Mouse (Mus musculus) cerebellum, postnatal 25 days (tissue): ENCODE data around the gene Unc5c.
A peak's percentile ranks its signal among the peaks of the same experiment; 100 is the strongest.

Experiments used
- DNase-seq, 2 experiments: peaks; one replicate each; pipeline ENCODE4 v3.0.0; 2021; ENCODE audit warnings: mixed read lengths in 2 of 2

The Unc5c gene

DNA sequence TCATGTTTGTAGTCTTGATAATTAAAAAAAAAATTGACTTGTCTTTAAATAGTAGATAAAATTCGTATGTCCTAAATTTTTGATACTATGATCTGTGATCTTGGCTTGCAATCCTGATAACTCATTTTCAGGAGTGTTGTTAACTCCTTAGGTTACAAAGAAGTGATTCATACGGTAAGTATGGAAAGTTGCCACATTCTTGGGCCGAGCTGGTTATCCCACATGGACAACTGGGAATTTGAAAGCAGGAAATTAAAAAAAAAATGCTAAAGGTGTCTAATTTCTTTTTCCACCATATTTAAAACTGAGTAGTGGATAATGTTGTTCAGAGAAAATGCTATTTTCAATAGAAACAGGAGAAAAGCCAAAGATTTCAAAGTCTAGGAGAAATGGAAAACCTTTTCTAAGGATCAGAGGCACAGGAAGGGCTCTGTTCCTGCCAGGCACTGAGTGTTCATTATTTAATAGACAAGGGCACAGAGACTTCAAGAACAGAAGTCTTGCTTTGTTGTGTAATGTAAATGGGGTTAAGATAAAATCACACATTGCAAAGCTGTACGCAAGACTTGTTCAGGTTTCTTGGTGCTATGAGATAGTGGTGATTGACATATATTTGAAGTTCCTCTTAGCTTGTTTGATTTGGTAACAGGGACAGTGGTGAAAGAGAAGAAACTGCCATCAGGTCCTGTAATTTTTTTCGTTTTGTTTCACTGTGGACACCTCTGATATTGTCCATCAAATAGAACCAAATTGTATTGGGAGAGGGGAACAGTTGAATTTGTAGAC lies 46.4 kb downstream of the Unc5c start:
- no peak for DNase-seq

- no peak for DNase-seq
Observed at GRCm38 (mm10) chr3:141528751-141529150, 63.7 kb downstream of the Unc5c start.

- DNase-seq = no peak
Observed at GRCm38 (mm10) chr3:141529599-141529998, 64.6 kb downstream of the Unc5c start.

- no peak for DNase-seq
Observed at GRCm38 (mm10) chr3:141533861-141534260, 68.8 kb downstream of the Unc5c start.

- DNase-seq = no peak
Observed at GRCm38 (mm10) chr3:141536857-141537256, 71.8 kb downstream of the Unc5c start.

- DNase-seq = no peak
Observed at GRCm38 (mm10) chr3:141538120-141538519, 73.1 kb downstream of the Unc5c start.

DNA sequence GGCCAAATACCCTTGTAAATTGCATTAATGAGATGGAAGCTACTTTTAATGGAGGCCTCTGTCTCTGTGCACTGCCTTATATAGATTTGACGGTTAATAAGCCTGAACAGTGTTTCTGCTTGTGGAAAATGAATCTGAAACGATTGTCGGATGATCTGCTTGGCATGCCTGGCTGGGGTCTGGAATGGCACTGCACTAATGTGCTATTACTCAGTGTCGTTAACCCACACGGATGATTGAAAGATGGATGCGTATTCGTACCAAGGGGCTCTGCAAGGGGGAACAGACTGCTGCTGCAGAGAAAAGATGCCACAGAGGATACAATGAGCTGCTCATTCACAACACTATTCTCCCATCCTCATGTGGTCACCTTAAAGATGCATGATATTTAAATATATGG lies 75.7 kb downstream of the Unc5c start:
- DNase-seq = no peak

GRCm38 (mm10) chr3:141547341-141547814 lies 82.4 kb downstream of the Unc5c start:
- DNase-seq = no peak

DNA sequence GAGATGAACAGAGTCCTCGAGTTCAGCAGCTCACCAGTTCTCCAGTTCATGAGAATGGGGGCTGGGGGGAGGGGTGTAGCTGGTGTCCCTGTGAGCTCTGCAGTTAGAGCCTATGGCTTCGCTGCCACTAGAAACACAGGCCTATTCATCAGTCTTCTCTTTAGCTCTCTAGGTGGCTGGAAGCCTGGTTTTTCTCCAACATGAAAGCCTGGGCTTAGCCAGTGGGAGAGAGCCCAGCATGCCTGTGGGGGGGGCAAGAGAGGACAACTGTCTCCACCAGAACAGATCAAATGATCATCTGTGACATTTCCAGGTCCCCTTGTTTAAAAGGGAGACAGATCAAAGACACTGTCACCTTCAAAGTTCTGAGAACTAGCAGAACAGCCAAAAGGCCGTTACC lies 84.6 kb downstream of the Unc5c start:
- peak; percentile 42 to 60 for DNase-seq

DNA sequence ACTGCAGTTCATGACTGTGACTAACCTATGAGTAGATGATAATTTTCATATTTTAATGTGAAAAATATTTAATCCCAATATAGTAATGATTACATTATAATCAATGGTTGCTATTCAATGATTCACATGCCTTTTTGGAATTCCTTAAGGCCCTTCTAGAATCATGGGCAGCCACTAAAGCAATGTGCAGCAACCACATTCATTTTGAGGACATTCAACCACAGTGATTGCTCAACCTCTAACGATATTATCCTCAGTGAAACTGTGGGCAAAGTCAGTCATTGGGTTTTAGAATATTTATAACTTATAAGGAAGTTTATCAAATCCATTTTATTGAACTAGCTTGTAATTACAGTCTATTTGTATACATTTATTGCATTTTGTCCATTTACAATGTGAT lies 87.9 kb downstream of the Unc5c start:
- DNase-seq = no peak

- DNase-seq = no peak
Observed at GRCm38 (mm10) chr3:141557072-141557471, 92.1 kb downstream of the Unc5c start.

DNA sequence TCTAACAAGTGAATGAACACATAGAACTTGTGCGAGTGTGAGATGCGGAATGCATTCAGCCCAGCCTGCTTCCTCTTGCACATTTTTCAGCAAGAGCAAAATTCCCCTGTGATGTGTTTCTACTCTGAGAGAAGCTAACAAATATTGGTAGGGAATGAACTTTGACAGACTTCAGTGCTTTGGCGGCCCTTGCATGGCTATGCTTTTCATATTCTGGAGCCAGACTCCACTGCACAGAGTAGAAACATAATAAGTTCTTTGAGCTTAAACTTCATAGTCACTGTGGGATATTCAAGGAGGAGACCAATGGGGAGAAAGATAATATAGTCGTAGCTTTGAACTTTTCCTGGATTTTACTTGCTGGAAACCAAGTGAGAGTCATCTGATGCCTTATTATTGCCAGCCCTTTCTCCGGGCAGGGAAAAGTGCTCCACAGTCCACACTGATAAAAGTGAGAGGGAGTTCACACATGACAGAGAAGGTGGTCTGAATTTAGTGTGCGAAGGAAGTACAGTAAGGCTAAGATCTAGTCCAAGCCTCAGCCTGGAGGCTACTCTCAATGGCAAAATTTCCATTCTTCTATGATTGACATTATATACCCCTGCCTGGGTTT lies 110.2 kb downstream of the Unc5c start:
- DNase-seq = no peak

DNA sequence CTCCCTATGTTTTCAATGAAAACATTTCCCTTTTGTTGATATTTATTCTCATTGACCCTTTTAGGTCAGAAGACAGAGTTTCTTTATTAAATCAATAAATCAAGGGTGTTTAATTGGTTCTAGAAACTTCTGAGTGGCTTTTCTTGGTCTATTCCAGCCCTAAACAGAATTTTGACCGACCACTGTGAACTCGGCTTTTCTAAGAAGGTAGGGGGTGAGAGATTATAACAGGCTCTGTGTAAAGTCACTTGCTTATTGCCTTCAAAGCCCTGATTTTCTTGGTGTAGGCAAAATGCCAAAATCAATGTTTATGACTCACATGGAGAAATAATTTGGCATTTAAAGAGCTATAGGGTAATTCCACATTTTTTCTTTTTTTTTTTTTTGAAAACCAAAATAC lies 112.4 kb downstream of the Unc5c start:
- DNase-seq = no peak

DNA sequence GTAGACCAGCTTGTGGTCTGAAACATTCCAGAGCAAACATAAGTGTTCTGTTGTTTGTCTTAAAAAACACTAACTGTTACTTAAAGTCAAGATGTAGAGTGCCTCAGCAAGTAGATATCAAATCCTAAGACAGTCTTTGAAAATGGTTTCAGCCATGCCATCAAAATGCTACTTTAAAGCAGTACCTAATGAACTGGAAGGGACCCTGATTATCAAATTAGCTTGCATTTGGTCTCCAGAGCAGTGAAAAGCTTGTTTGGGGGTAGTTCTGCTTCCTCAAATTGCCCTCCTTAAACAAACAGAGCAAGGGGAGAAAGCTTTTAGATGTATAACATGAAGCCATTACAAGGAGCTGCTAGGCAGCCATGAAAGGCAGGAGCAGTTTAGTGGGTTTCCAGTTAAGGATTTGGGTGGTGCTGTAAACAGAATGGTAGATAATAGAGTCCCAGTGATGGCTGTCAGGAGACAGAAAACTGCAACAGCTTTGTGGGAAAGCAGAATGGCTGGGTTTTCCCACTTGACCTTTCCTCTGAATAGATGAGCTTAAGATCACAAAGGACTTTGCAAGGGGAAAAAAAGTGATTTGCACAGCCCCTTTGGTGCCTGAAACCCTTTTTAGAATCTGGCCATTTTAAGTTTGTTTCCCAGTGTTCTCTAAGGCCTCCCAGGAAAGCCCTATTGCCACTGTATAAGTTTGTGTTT lies 116.3 kb downstream of the Unc5c start:
- DNase-seq = no peak

- DNase-seq = no peak
Observed at GRCm38 (mm10) chr3:141581892-141582214, 116.8 kb downstream of the Unc5c start.

- no peak for DNase-seq
Observed at GRCm38 (mm10) chr3:141583180-141583579, 118.2 kb downstream of the Unc5c start.

GRCm38 (mm10) chr3:141589392-141590012 lies 124.5 kb downstream of the Unc5c start:
- DNase-seq = no peak

- no peak for DNase-seq
Observed at GRCm38 (mm10) chr3:141593249-141593648, 128.2 kb downstream of the Unc5c start.

GRCm38 (mm10) chr3:141594120-141594519 lies 129.1 kb downstream of the Unc5c start:
- DNase-seq = no peak

DNA sequence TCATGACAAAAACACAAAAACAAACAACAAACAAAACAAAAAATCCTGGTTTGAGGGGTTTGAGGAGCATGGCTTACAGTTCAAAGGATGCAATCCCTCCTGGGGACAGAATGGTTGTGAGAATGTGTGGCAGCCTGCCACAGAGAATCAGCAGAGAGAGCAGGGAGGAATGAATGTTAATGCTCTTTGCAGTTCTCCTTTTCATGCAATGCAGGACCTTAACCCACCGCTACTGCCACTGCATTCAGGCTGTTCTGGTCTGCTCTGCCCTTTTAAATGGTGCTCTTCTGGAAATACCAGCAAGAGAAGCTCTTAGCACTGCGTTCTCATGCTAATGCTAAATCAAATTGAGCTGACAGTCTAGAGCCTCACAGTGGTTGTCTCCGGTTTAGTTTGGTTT lies 130.1 kb downstream of the Unc5c start:
- DNase-seq = peak; percentile 59 to 67

- no peak for DNase-seq
Observed at GRCm38 (mm10) chr3:141596461-141596860, 131.4 kb downstream of the Unc5c start.

- peak; percentile 58 to 63 for DNase-seq
Observed at GRCm38 (mm10) chr3:141596881-141597280, 131.9 kb downstream of the Unc5c start.

DNA sequence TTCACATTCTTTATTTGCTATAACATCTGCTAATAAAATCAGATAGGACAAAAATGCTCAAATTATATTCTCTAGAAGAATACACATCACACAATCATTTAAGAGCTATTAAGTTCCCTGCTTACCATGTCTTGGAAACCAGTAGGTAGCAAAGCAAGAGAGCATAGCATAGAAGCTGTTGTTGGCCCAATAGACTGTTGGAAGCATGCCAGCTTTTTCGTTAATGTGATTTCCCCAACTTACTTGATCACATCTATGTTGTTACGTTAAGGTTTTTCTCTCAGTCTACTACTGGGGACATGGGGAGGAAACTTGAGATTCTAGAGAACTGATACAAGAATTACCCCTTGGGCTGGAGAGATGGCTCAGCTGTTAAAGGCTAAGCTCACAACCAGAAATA lies 133.0 kb downstream of the Unc5c start:
- peak in 1 of 2 experiments; percentile 33 for DNase-seq
